Mouse (Mus musculus) gastrocnemius, adult 18-20 months (tissue): ENCODE measurements around the gene Bank1. TPM values are rescaled to one million over a fixed set of nuclear protein-coding genes. Genes with fewer than 3 reads are reported as not detected.

Source experiments
- DNase-seq: peaks from one replicate; pipeline ENCODE4 v3.0.0; 2021; ENCODE audit warnings: low spot score
- total RNA-seq, 2 experiments: library from RNA; stranded (reverse); gene quantifications; 2 replicates each; pipeline ENCODE4 v1.2.3; 2021

Bank1 gene
- total RNA-seq, 2 experiments from 2014 or later, result 0.14 to 0.38 TPM

- DNase-seq, result no peak
Measured at GRCm38 (mm10) chr3:136106452-136106851, 219.4 kb downstream of the Bank1 start.

- no peak for DNase-seq
Measured at GRCm38 (mm10) chr3:136103339-136103738, 222.5 kb downstream of the Bank1 start.

GRCm38 (mm10) chr3:136100973-136101500, 224.8 kb downstream of the Bank1 start:
- no peak for DNase-seq

GRCm38 (mm10) chr3:136100292-136100691, 225.6 kb downstream of the Bank1 start:
- no peak for DNase-seq

- no peak for DNase-seq
Measured at GRCm38 (mm10) chr3:136086948-136087660, 238.8 kb downstream of the Bank1 start.

- DNase-seq, result no peak
Measured at GRCm38 (mm10) chr3:136086431-136086830, 239.4 kb downstream of the Bank1 start.

- no peak for DNase-seq
Measured at GRCm38 (mm10) chr3:136085077-136085476, 240.8 kb downstream of the Bank1 start.

GRCm38 (mm10) chr3:136084066-136084465, 241.8 kb downstream of the Bank1 start:
- peak; percentile 3 for DNase-seq

GRCm38 (mm10) chr3:136081264-136081663, 244.6 kb downstream of the Bank1 start:
- no peak for DNase-seq

- no peak for DNase-seq
Measured at GRCm38 (mm10) chr3:136078535-136078934, 247.3 kb downstream of the Bank1 start.

- no peak for DNase-seq
Measured at GRCm38 (mm10) chr3:136070394-136070793, 255.5 kb downstream of the Bank1 start.

GRCm38 (mm10) chr3:136061907-136062306, 264.0 kb downstream of the Bank1 start:
- no peak for DNase-seq

- DNase-seq, result no peak
Measured at GRCm38 (mm10) chr3:136050635-136051034, 275.2 kb downstream of the Bank1 start.

- DNase-seq, result no peak
Measured at GRCm38 (mm10) chr3:136050215-136050614, 275.7 kb downstream of the Bank1 start.

- DNase-seq, result no peak
Measured at GRCm38 (mm10) chr3:136048026-136048425, 277.8 kb downstream of the Bank1 start.

- no peak for DNase-seq
Measured at GRCm38 (mm10) chr3:136045381-136045780, 280.5 kb downstream of the Bank1 start.

- DNase-seq, result no peak
Measured at GRCm38 (mm10) chr3:136040041-136040440, 285.8 kb downstream of the Bank1 start.

- no peak for DNase-seq
Measured at GRCm38 (mm10) chr3:136039446-136039845, 286.4 kb downstream of the Bank1 start.

- DNase-seq, result no peak
Measured at GRCm38 (mm10) chr3:136037254-136037653, 288.6 kb downstream of the Bank1 start.

GRCm38 (mm10) chr3:136035784-136036183, 290.1 kb downstream of the Bank1 start:
- no peak for DNase-seq

GRCm38 (mm10) chr3:136024876-136025275, 301.0 kb downstream of the Bank1 start:
- DNase-seq, result no peak

- no peak for DNase-seq
Measured at GRCm38 (mm10) chr3:136017517-136017916, 308.3 kb downstream of the Bank1 start.

GRCm38 (mm10) chr3:136010616-136011015, 315.2 kb downstream of the Bank1 start:
- no peak for DNase-seq
